Mouse (Mus musculus) heart, embryonic 14.5 days (tissue): ENCODE results near the gene Tnni2. TPM values are rescaled to one million over a fixed set of nuclear protein-coding genes. Genes with fewer than 3 reads are reported as not detected.

Experiments used
- ATAC-seq: fragments of 200-750 bp; cut with Nextera tagmentation; 2 replicates; pipeline ENCODE4 v1.8.0; 2017; ENCODE audit warnings: low read depth, moderate TSS enrichment; ENCODE audit not compliant: insufficient number of reproducible peaks, insufficient read depth, low FRiP score
- H3K27ac ChIP-seq, 2 experiments: fragments of 200-500 bp in 1 of 2; fragments of 300-500 bp in 1 of 2; sonication (generic) in 1 of 2; replicated peaks in 1 of 2; 2 replicates each; pipeline ENCODE4 v1.5.1; 2012 to 2014; ENCODE audit warnings: low read depth in 2 of 2, low read length in 2 of 2, control low read depth in 1 of 2, mild to moderate bottlenecking in 1 of 2, mixed read lengths in 1 of 2; ENCODE audit not compliant: control insufficient read depth in 1 of 2, insufficient read depth in 1 of 2
- H3K27me3 ChIP-seq: fragments of 300-500 bp; sonication (generic); 2 replicates; pipeline ENCODE4 v1.6.1; 2014; ENCODE audit warnings: mild to moderate bottlenecking, low read length, control low read depth; ENCODE audit not compliant: control insufficient read depth, insufficient read depth
- H3K36me3 ChIP-seq: fragments of 300-500 bp; sonication (generic); 2 replicates; pipeline ENCODE4 v1.6.1; 2014; ENCODE audit warnings: mild to moderate bottlenecking, control low read depth, low read length, mixed read lengths; ENCODE audit not compliant: control insufficient read depth, insufficient read depth
- H3K4me1 ChIP-seq, 2 experiments: fragments of 200-500 bp in 1 of 2; fragments of 300-500 bp in 1 of 2; sonication (generic) in 1 of 2; 2 replicates each; pipeline ENCODE4 v1.6.1; 2012 to 2014; ENCODE audit warnings: low read length in 2 of 2, control low read depth in 1 of 2, mixed read lengths in 1 of 2; ENCODE audit not compliant: control insufficient read depth in 2 of 2, insufficient read depth in 2 of 2
- H3K4me2 ChIP-seq: fragments of 300-500 bp; sonication (generic); 2 replicates; pipeline ENCODE4 v1.6.1; 2014; ENCODE audit warnings: mild to moderate bottlenecking, low read length
- H3K4me3 ChIP-seq, 2 experiments: fragments of 200-500 bp in 1 of 2; fragments of 300-500 bp in 1 of 2; sonication (generic) in 1 of 2; 2 replicates each; pipeline ENCODE4 v1.5.1; 2012 to 2014; ENCODE audit warnings: low read length in 2 of 2, mild to moderate bottlenecking in 2 of 2, control low read depth in 1 of 2, low read depth in 1 of 2, moderate library complexity in 1 of 2; ENCODE audit not compliant: control insufficient read depth in 1 of 2, insufficient read depth in 1 of 2
- H3K9ac ChIP-seq: fragments of 300-500 bp; sonication (generic); 2 replicates; pipeline ENCODE4 v1.6.1; 2014; ENCODE audit warnings: mild to moderate bottlenecking, low read length
- H3K9me3 ChIP-seq: fragments of 300-500 bp; sonication (generic); 2 replicates; pipeline ENCODE4 v1.6.1; 2016; ENCODE audit warnings: low read length, control low read depth; ENCODE audit not compliant: control insufficient read depth
- WGBS: fragments of 180-500 bp; shearing (Covaris S2); extraction: QIAGEN DNeasy Blood & Tissue Kit; methylation state at CpG from one replicate; pipeline ENCODE4 v1.1.7; 2014; 5-methylcytosine and 5-hydroxymethylcytosine counted together
- polyA plus RNA-seq: library from polyadenylated mRNA; unstranded; fragments of >200 nt; fragmentation: Nextera tagmentation; extraction: Ambion mirVana; gene quantifications from 2 replicates; pipeline ENCODE4 v1.2.1, GENCODE M21; 2014

The Tnni2 gene
- polyA plus RNA-seq, 1 experiment from 2014 or later, result 31.7 TPM

- no peak overlapping the region for H3K4me3 ChIP-seq
- H3K27ac ChIP-seq, result peak overlapping the region; percentile 29 to 62; a peak in 3 of 4 replicates
- ATAC-seq, result no peak
- peaks cover 56 to 65% of the 10 kb centered on the region in 2 experiments for H3K4me1 ChIP-seq
- H3K27me3 ChIP-seq, result no peaks in the 10 kb centered on the region
- no peaks in the 10 kb centered on the region for H3K36me3 ChIP-seq
- H3K9me3 ChIP-seq, result no peaks in the 10 kb centered on the region
- 0 out of 2 replicates have a peak overlapping the region, but pooled peaks have one; percentile 26 for H3K4me2 ChIP-seq
- H3K9ac ChIP-seq, result peak overlapping the region; percentile 61; the same call in 1 of the 2 replicates
- 86% methylated on average over 13 of the region's 13 CpGs for WGBS
Observed at GRCm38 (mm10) chr7:142476795-142477452, 35.3 kb downstream of the Tnni2 start.

GRCm38 (mm10) chr7:142478001-142478400 lies 36.4 kb downstream of the Tnni2 start:
- WGBS, result 93% methylated on average over 6 of the region's 6 CpGs
- peaks cover 56 to 70% of the 10 kb centered on the region in 2 experiments for H3K4me1 ChIP-seq
- H3K4me3 ChIP-seq, result no peak overlapping the region
- H3K4me2 ChIP-seq, result peak overlapping the region; percentile 21; the same call in 1 of the 2 replicates
- peak overlapping the region in 1 of 2 experiments; percentile 14; a peak in 1 of 4 replicates for H3K27ac ChIP-seq
- no peaks in the 10 kb centered on the region for H3K27me3 ChIP-seq
- H3K9me3 ChIP-seq, result no peaks in the 10 kb centered on the region
- H3K9ac ChIP-seq, result peak overlapping the region; percentile 21; the same call in 1 of the 2 replicates
- no peaks in the 10 kb centered on the region for H3K36me3 ChIP-seq
- ATAC-seq, result no peak

- Histone ChIP-seq H3K9ac (peak overlapping the region; percentile 25; the same call in 1 of the 2 replicates), H3K4me3 (no peak overlapping the region), H3K27ac (peak overlapping the region in 1 of 2 experiments; percentile 98; a peak in 2 of 4 replicates), H3K36me3 (no peaks in the 10 kb centered on the region), H3K9me3 (no peaks in the 10 kb centered on the region), H3K4me2 (0 out of 2 replicates have a peak overlapping the region, but pooled peaks have one; percentile 6), H3K27me3 (no peaks in the 10 kb centered on the region), H3K4me1 (peaks cover 61 to 71% of the 10 kb centered on the region in 2 experiments)
- 63% methylated on average over 2 of the region's 2 CpGs for WGBS
- ATAC-seq, result no peak
Observed at GRCm38 (mm10) chr7:142478574-142478973, 37.0 kb downstream of the Tnni2 start.

- no peak overlapping the region for H3K4me3 ChIP-seq
- no peaks in the 10 kb centered on the region for H3K27me3 ChIP-seq
- no peaks in the 10 kb centered on the region for H3K36me3 ChIP-seq
- H3K27ac ChIP-seq, result peak overlapping the region; percentile 3 to 98; a peak in 1 of 4 replicates
- H3K4me2 ChIP-seq, result no peak overlapping the region
- no peak overlapping the region for H3K9ac ChIP-seq
- H3K4me1 ChIP-seq, result peaks cover 64 to 76% of the 10 kb centered on the region in 2 experiments
- no peak for ATAC-seq
- no peaks in the 10 kb centered on the region for H3K9me3 ChIP-seq
Observed at GRCm38 (mm10) chr7:142479307-142479706, 37.7 kb downstream of the Tnni2 start.

- Histone ChIP-seq H3K9ac (0 out of 2 replicates have a peak overlapping the region, but pooled peaks have one; percentile 28), H3K4me1 (peaks cover 65 to 77% of the 10 kb centered on the region in 2 experiments), H3K4me3 (no peak overlapping the region), H3K36me3 (peaks cover 5% of the 10 kb centered on the region; the same call in 1 of the 2 replicates), H3K4me2 (no peak overlapping the region), H3K27me3 (no peaks in the 10 kb centered on the region), H3K27ac (peak overlapping the region; percentile 8 to 98; a peak in 1 of 4 replicates), H3K9me3 (no peaks in the 10 kb centered on the region)
- no peak for ATAC-seq
- 89% methylated on average over 2 of the region's 3 CpGs for WGBS
Observed at GRCm38 (mm10) chr7:142479886-142480285, 38.3 kb downstream of the Tnni2 start.

- no peak overlapping the region for H3K4me2 ChIP-seq
- H3K9ac ChIP-seq, result peak overlapping the region; percentile 76
- ATAC-seq, result no peak
- peaks cover 11% of the 10 kb centered on the region; the same call in 1 of the 2 replicates for H3K36me3 ChIP-seq
- WGBS, result 92% methylated on average over 3 of the region's 3 CpGs
- H3K27ac ChIP-seq, result peak overlapping the region; percentile 91 to 98
- H3K4me1 ChIP-seq, result peaks cover 62 to 69% of the 10 kb centered on the region in 2 experiments
- H3K4me3 ChIP-seq, result no peak overlapping the region
- H3K9me3 ChIP-seq, result no peaks in the 10 kb centered on the region
- no peaks in the 10 kb centered on the region for H3K27me3 ChIP-seq
Observed at GRCm38 (mm10) chr7:142480661-142481060, 39.1 kb downstream of the Tnni2 start.

GRCm38 (mm10) chr7:142481186-142481567 lies 39.6 kb downstream of the Tnni2 start:
- Histone ChIP-seq H3K4me2 (peak overlapping the region; percentile 54), H3K4me1 (peaks cover 57 to 64% of the 10 kb centered on the region in 2 experiments), H3K36me3 (peaks cover 11% of the 10 kb centered on the region; the same call in 1 of the 2 replicates), H3K27ac (peak overlapping the region; percentile 91 to 98), H3K27me3 (no peaks in the 10 kb centered on the region), H3K4me3 (peak overlapping the region in 1 of 2 experiments; percentile 10; a peak in 1 of 4 replicates), H3K9ac (peak overlapping the region; percentile 76), H3K9me3 (no peaks in the 10 kb centered on the region)
- ATAC-seq, result no peak; the same call in 1 of the 2 replicates
- WGBS, result 20% methylated on average over 5 of the region's 5 CpGs
